Mouse (Mus musculus) liver, adult 2 months (tissue): Measurements from ENCODE around the gene Slc22a5.

ENCODE experiments used
- CTCF ChIP-seq: fragments of 200-500 bp; IDR thresholded peaks from 2 replicates; pipeline ENCODE4 v1.5.1; 2011; ENCODE audit warnings: low read depth, low read length, control low read depth
- POLR2A ChIP-seq: fragments of 200-500 bp; IDR thresholded peaks from 2 replicates; pipeline ENCODE4 v1.6.1; 2011; ENCODE audit warnings: low read length, control low read depth; ENCODE audit not compliant: insufficient read depth; ENCODE audit errors: extremely low read depth

DNA sequence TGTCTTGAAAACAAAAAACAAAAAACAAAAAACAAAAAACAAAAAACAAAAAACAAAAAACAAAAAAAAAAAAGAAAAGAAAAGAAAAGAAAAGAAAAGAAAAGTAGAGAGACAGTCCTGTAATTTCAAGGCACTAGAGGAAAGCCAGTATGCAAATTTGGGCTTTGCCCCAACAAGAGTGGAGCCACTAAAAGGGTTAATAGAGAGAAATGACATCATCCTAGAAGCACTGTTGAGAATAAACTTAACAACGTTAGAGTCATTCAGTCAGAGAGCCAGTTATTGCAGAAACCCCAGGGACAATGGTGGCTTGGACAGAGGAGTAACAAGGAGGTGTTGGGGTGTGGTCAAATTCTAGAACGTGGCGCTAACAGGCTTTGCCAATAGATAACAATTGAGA is 76.7 kb downstream of the Slc22a5 start:
- TF ChIP-seq CTCF, result no peak
- TF ChIP-seq POLR2A, result no peak
